Mouse (Mus musculus): Measurements from ENCODE around the gene Nbr1.
A peak's percentile ranks its signal among the peaks of the same experiment; 100 is the strongest.
"Not testable (repeated sequence)": the region's sequence is repeated elsewhere in the genome, so short reads cannot be mapped to it uniquely, and the experiment has no call there.

The Nbr1 gene

DNA sequence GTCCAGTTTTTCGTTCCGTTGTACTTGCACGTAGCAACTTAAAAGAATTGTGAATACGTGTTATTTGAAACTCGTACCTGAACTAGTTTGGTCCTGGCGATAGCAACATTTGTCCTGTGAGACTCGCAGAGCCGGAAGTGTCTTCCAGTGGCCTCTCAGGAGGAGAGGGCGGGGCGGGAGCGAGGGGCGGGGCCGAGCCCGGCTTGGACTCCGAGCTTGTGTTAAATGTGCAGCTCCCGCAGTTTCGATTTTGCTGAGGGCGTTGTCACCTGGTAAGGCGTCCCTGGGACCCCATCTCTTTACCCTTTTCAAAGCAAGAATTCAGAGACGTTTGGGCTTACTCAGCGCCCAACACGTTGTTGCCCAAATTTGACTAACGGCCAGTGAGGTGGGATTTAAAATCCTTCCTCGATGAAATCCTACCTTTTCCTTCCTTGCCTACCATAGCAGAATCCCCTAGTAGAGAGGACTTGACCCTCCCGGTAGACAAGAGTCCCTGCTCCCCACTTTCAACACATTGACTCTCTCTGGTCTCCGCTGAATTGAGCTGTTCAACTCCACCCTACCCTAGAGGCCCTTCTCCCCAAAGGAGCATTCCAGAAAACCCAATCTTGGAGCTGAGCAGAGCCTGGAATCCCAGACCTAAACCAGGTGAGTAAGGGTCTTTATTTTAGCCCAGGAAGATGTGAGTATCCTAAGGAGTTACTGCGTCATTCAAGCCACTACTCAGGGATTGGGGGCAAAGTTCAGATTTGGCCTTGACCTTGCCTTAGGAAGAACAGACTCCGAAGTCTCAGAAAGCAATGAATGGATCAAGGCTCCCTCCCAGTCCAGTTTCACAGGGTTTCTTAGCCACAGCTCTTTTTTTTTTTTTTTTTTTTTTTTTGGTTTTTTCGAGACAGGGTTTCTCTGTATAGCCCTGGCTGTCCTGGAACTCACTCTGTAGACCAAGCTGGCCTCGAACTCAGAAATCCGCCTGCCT, 30.4 kb downstream of the Nbr1 start, which contains the start of gene Tmem106a:
TSS of gene Tmem106a (plus strand) at position 189 of the 982 bp plus-strand sequence.
- DNase-seq (ENCODE audit: inconsistent age in 2 of 2, low spot score in 1 of 2): peak; percentile 76 to 93

GRCm38 (mm10) chr11:101583205-101583604, 31.3 kb downstream of the Nbr1 start:
- no peak for DNase-seq (ENCODE audit: inconsistent age in 2 of 2, low spot score in 1 of 2)

GRCm38 (mm10) chr11:101585031-101585430, 33.1 kb downstream of the Nbr1 start:
- DNase-seq (ENCODE audit: inconsistent age in 2 of 2, low spot score in 1 of 2): not testable (repeated sequence)

- DNase-seq (ENCODE audit: inconsistent age in 2 of 2, low spot score in 1 of 2): no peak
These were observed 33.9 kb downstream of the Nbr1 start for GRCm38 (mm10) chr11:101585805-101586204.

GRCm38 (mm10) chr11:101587676-101588075, 35.7 kb downstream of the Nbr1 start:
- no peak for DNase-seq (ENCODE audit: inconsistent age in 2 of 2, low spot score in 1 of 2)

GRCm38 (mm10) chr11:101588868-101589267, 36.9 kb downstream of the Nbr1 start:
- DNase-seq (ENCODE audit: inconsistent age in 2 of 2, low spot score in 1 of 2): no peak

DNA sequence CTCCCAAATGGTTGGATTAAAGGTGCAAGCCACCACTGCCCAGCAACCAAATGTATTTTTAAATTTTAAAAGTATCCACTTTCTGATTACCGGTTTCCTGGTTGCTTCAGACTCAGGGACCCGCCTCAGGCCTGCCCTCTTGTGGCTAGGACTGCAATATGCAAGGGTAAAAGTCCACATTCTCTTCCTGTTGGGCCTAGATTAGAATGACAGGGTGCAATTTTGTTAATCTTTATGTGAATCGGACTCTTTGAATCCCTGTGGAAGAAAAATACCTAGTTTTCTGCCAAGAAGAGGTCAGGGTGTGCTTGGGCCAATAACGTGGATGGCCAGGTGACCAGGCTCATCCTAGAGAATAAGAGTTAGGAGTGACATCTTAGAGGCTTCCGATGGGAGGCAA, 37.5 kb downstream of the Nbr1 start:
- DNase-seq (ENCODE audit: inconsistent age in 2 of 2, low spot score in 1 of 2): peak; percentile 40 to 76

- DNase-seq (ENCODE audit: inconsistent age in 2 of 2, low spot score in 1 of 2): no peak
These were observed 38.2 kb downstream of the Nbr1 start for GRCm38 (mm10) chr11:101589989-101590624.

- no peak for DNase-seq (ENCODE audit: inconsistent age in 2 of 2, low spot score in 1 of 2)
These were observed 47.2 kb downstream of the Nbr1 start, which contains the start of gene Gm11634 for GRCm38 (mm10) chr11:101599156-101599555. Gene Gm11634, minus strand, starts transcription at chr11:101599256.

GRCm38 (mm10) chr11:101602491-101602890, 50.5 kb downstream of the Nbr1 start:
- peak; percentile 57 to 84 for DNase-seq (ENCODE audit: inconsistent age in 2 of 2, low spot score in 1 of 2)

DNA sequence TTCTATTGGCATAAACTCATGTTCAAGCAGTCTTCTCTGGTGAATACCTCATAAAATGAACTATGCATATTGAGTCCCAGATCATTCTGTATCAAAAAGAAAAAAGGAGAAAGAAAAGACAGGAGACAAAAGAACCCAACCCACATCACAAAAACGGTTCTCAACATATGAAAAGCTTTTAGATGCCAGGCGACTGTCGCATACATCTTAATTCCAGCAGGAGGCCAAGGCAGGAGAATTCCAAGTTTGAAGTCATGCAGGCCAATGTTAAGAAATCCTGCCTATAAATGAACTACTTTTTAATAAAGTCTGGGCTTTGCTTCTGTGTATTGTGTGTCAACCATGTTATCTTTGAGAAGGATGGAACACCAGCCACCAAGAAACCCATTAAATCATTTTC, 52.2 kb downstream of the Nbr1 start:
- DNase-seq (ENCODE audit: inconsistent age in 2 of 2, low spot score in 1 of 2): no peak

DNA sequence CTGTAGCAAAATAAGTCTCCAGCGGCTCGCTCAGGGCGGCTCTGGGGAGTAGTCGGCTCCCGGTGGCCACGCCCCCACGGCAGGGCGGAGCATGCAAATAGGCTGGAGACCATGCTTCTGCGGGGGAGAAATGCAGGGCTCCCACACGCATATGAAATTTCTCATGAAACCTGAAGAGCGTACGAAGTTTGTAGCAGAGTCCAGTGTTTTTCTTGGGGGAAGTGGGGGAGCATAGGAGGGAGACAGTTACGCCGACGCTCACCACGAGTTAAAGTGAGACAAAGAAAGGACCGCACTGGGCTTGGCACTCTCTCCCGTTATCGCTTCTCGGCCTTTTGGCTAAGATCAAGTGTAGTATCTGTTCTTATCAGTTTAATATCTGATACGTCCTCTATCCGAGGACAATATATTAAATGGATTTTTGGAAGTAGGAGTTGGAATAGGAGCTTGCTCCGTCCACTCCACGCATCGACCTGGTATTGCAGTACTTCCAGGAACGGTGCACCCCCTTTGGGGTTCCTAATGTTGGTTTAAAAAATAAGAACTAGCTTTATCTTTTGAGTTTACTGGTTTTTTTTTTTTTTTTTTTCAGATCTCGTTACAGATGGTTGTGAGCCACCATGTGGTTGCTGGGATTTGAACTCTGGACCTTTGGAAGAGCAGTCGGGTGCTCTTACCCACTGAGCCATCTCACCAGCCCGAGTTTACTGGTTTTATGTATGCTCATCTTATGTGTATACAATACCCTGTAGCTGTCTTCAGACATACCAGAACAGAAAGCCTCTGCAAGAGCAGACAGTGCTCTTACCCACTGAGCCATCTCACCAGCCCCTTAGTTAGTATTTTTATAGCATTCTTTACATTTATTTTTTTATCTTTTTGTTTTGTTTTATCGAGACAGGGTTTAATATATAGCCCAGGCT, 52.8 kb downstream of the Nbr1 start:
- peak; percentile 77 to 92 for DNase-seq (ENCODE audit: inconsistent age in 2 of 2, low spot score in 1 of 2)

DNA sequence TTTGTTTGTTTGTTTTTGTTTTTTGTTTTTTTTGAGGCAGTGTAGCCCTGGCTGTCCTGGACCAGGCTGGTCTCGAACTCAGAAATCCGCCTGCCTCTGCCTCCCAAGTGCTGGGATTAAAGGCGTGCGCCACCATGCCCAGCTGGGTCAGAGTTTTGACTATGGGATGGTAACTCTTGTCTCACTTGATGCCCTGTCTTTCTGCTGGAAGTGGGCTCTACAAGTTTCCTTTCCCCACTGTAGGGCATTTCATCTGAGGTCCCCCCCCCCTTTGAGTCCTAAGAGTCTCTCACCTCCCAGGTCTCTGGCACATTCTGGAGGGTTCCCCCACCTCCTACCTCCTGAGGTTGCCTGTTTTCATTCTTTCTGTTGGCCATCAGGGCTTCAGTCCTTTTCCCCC, 55.2 kb downstream of the Nbr1 start:
- DNase-seq (ENCODE audit: inconsistent age in 2 of 2, low spot score in 1 of 2): not testable (repeated sequence)

GRCm38 (mm10) chr11:101610445-101610844, 58.5 kb downstream of the Nbr1 start:
- no peak for DNase-seq (ENCODE audit: inconsistent age in 2 of 2, low spot score in 1 of 2)

- DNase-seq (ENCODE audit: inconsistent age in 2 of 2, low spot score in 1 of 2): no peak
These were observed 61.6 kb downstream of the Nbr1 start for GRCm38 (mm10) chr11:101613596-101613995.

GRCm38 (mm10) chr11:101614116-101614515, 62.2 kb downstream of the Nbr1 start:
- DNase-seq (ENCODE audit: inconsistent age in 2 of 2, low spot score in 1 of 2): no peak

- no peak for DNase-seq (ENCODE audit: inconsistent age in 2 of 2, low spot score in 1 of 2)
These were observed 63.4 kb downstream of the Nbr1 start for GRCm38 (mm10) chr11:101615380-101615779.

DNA sequence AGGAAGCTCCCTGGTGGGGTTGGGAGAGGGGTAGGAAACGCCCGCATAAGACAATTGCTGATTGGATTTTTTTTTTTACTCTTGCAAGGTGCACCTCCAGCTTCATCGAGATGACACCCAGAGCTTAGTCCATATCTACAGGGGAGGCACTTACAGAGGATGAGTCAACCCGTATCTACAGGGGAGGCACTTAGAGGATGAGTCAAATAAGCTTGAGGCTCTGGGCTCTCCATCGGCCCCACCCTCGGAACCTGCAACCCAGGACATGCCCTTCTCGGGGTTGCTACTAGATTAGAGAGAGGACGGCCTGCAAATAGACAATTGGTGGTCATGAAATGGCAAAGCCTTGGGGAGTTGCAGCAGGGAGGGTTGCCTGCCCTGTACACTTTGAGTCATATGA, 64.2 kb downstream of the Nbr1 start:
- no peak for DNase-seq (ENCODE audit: inconsistent age in 2 of 2, low spot score in 1 of 2)

DNA sequence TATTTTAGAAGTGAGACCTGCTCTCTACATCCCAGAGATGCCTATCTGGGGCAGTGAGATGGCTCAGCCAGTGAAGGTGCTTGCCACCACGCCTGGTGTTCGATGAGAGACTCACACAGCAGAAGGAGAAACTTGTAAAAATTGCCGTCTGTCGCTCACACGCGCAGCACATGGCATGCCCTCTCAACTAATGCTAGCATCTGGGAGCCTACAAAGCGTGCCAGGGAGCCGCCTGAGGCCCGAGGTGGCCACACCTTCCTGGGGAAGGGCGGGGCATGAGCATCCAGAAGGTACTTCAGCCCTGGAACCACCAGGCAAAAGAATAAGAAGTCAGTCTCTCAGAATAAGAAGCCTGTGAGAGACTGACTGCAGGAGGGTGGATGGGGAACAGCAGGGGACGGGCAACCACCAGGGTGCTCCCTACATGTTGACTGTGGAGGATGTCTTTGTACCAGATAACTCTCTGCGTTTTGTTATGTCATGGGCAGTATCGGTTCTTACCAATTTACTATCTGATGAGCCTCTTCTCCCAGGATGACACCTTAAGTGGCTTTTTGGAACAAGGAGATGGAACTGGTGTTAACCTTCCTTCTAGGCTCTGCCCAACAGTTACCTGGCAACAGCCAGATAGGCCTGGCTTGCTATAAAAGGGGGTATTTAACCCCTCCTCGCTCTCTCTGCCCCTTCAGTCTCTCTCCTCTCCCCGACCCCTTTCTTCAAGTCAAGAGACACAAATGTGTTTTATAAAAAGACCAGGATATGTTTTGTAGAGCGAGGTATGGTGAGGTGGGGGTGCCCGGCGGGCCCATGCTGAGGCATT, 65.2 kb downstream of the Nbr1 start:
- DNase-seq (ENCODE audit: inconsistent age in 2 of 2, low spot score in 1 of 2): no peak

- DNase-seq (ENCODE audit: inconsistent age in 2 of 2, low spot score in 1 of 2): peak; percentile 31 to 65
These were observed 65.9 kb downstream of the Nbr1 start for GRCm38 (mm10) chr11:101617849-101618248.

Data from adrenal gland, adult (tissue).